Mouse (Mus musculus): Measurements from ENCODE around the gene Fam78a. TPM values are rescaled to one million over a fixed set of nuclear protein-coding genes. Genes with fewer than 3 reads are reported as not detected.
A peak's percentile ranks its signal among the peaks of the same experiment; 100 is the strongest.
"Not testable (repeated sequence)": the region's sequence is repeated elsewhere in the genome, so short reads cannot be mapped to it uniquely, and the experiment has no call there.

Fam78a gene
- total RNA-seq, 2 experiments from 2014 or later: 15.0 to 23.0 TPM

- DNase-seq: no peak
These were observed 40.8 kb downstream of the Fam78a start for GRCm38 (mm10) chr2:32043836-32044235.

GRCm38 (mm10) chr2:32041087-32041486 lies 43.6 kb downstream of the Fam78a start:
- DNase-seq: no peak

GRCm38 (mm10) chr2:32040646-32041045 lies 44.0 kb downstream of the Fam78a start:
- DNase-seq: not testable (repeated sequence)

GRCm38 (mm10) chr2:32038661-32039081 lies 46.0 kb downstream of the Fam78a start:
- DNase-seq: peak; percentile 49 to 65

- no peak for DNase-seq
These were observed 47.3 kb downstream of the Fam78a start for GRCm38 (mm10) chr2:32037279-32037858.

GRCm38 (mm10) chr2:32034206-32034605 lies 50.5 kb downstream of the Fam78a start:
- DNase-seq: no peak

- DNase-seq: peak; percentile 62 to 65
These were observed 51.2 kb downstream of the Fam78a start for GRCm38 (mm10) chr2:32033436-32033835.

- no peak for DNase-seq
These were observed 55.0 kb downstream of the Fam78a start for GRCm38 (mm10) chr2:32029636-32030035.

- no peak for DNase-seq
These were observed 60.3 kb downstream of the Fam78a start for GRCm38 (mm10) chr2:32024372-32024771.

GRCm38 (mm10) chr2:32020229-32020628 lies 64.4 kb downstream of the Fam78a start:
- no peak for DNase-seq

GRCm38 (mm10) chr2:32019704-32020103 lies 65.0 kb downstream of the Fam78a start:
- no peak for DNase-seq

- no peak for DNase-seq
These were observed 75.9 kb downstream of the Fam78a start for GRCm38 (mm10) chr2:32008716-32009115.

- DNase-seq: no peak
These were observed 76.3 kb downstream of the Fam78a start for GRCm38 (mm10) chr2:32008311-32008710.

Small RNA genes within 50 kb of the gene (microRNA-seq; reads per million reads assigned to microRNA genes)
- gene Mir7674: 0.27 to 2.3 reads per million in 2 experiments

Other genes with a start within 250 kb of the Fam78a start
- gene Fibcd1, start 238.9 kb downstream of the Fam78a start, total RNA-seq (2021): not detected
- gene Lamc3, start 197.6 kb downstream of the Fam78a start, total RNA-seq (2021): under 1 TPM; 0.67 to 0.75 TPM
- gene Aif1l, start 134.7 kb downstream of the Fam78a start, total RNA-seq (2021): 1 to 10 TPM; 2.5 to 3.5 TPM
- gene Nup214, start 110.4 kb downstream of the Fam78a start, total RNA-seq (2021): 10 to 100 TPM; 27.7 to 36.7 TPM
- 10 to 100 TPM; 27.3 to 38.3 TPM for gene Plpp7, start 10.7 kb upstream of the Fam78a start, total RNA-seq (2021)
- 10 to 100 TPM; 83.5 to 86.2 TPM for gene Prrc2b, start 66.2 kb upstream of the Fam78a start, total RNA-seq (2021)
- gene Pomt1, start 151.7 kb upstream of the Fam78a start, total RNA-seq (2021): 10 to 100 TPM; 13.7 to 17.8 TPM
- 10 to 100 TPM; 20.3 to 26.7 TPM for gene Uck1, start 175.3 kb upstream of the Fam78a start, total RNA-seq (2021)
- gene Golga2, start 202.5 kb upstream of the Fam78a start, total RNA-seq (2021): 10 to 100 TPM; 67.6 to 75.5 TPM
- 100 to 1,000 TPM; 214 to 232 TPM for gene Swi5, start 203.2 kb upstream of the Fam78a start, total RNA-seq (2021)

All from heart, adult 18-20 months (tissue).